Mouse (Mus musculus): ENCODE results near the gene Serpina5. TPM values are rescaled to one million over a fixed set of nuclear protein-coding genes. Genes with fewer than 3 reads are reported as not detected.
A peak's percentile ranks its signal among the peaks of the same experiment; 100 is the strongest.

Serpina5 gene
- polyA plus RNA-seq, 1 experiment: not detected

DNA sequence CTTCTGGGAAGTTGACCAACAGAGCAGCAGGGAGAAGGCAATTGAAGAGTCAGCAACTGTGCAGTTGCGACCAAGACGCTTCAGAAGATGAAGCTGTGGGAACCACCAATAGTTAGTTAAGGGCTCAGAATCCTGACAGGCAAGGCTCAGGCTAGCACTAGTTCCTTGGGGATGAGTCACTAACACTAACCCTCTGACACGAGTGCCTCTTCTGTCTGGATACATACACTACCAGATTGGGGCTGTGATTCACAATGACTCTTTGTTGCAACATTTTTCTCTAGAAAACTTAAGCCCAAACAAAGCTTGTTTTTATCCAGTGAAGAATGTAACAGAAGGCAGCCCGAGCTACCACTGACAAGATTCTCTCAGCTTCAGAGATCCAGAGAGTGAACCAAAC is 35.9 kb upstream of the Serpina5 start:
- no peaks in the 10 kb centered on the region for H3K27me3 ChIP-seq (replicated peaks; ENCODE audit: control insufficient read depth, insufficient read depth, low read length)
- no peak overlapping the region for H3K4me3 ChIP-seq (ENCODE audit: insufficient read depth, low read depth, low read length)
- H3K4me1 ChIP-seq (ENCODE audit: control insufficient read depth, insufficient read depth, low read length): no peaks in the 10 kb centered on the region
- WGBS: 75% methylated on average over 4 of the region's 4 CpGs
- H3K27ac ChIP-seq (ENCODE audit: insufficient read depth, low read depth, low read length): no peak overlapping the region
- no peak for DNase-seq
- no peak for TF ChIP-seq CTCF (conservative IDR thresholded peaks at IDR 0.05; ENCODE audit: insufficient read depth, insufficient read length, low read depth, low read length)
- TF ChIP-seq POLR2A (IDR thresholded peaks at IDR 0.05; ENCODE audit: low read depth, low read length): no peak
- no peaks in the 10 kb centered on the region for H3K36me3 ChIP-seq (ENCODE audit: control insufficient read depth, insufficient read depth, low read length)

DNA sequence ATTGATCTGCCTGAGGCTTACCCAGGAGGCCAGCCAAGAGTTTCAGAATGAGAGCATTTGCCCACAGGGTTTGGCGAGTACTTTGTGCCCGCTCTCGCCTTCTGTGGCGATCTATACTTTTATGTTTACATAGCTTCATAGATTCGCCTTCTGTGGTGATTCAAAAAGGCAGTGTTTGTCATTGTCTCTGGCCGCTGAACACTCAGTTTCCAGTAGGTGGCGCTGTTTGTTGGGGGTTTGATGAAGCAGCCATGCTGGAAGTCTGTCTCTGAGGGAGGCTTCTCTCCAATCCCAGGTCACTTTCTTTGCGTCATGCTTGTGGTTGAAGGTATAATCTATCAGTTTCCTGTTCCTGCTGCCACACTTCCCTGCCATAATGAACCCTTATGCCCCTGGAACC is 34.7 kb upstream of the Serpina5 start:
- Histone ChIP-seq H3K27me3 (replicated peaks; ENCODE audit: control insufficient read depth, insufficient read depth, low read length) (no peaks in the 10 kb centered on the region), H3K4me1 (ENCODE audit: control insufficient read depth, insufficient read depth, low read length) (no peaks in the 10 kb centered on the region), H3K4me3 (ENCODE audit: insufficient read depth, low read depth, low read length) (no peak overlapping the region), H3K27ac (ENCODE audit: insufficient read depth, low read depth, low read length) (no peak overlapping the region), H3K36me3 (ENCODE audit: control insufficient read depth, insufficient read depth, low read length) (no peaks in the 10 kb centered on the region)
- 32% methylated on average over 8 of the region's 8 CpGs for WGBS
- DNase-seq: peak; percentile 63
- peak; percentile 84 for TF ChIP-seq CTCF (conservative IDR thresholded peaks at IDR 0.05; ENCODE audit: insufficient read depth, insufficient read length, low read depth, low read length)
- TF ChIP-seq POLR2A (IDR thresholded peaks at IDR 0.05; ENCODE audit: low read depth, low read length): no peak

DNA sequence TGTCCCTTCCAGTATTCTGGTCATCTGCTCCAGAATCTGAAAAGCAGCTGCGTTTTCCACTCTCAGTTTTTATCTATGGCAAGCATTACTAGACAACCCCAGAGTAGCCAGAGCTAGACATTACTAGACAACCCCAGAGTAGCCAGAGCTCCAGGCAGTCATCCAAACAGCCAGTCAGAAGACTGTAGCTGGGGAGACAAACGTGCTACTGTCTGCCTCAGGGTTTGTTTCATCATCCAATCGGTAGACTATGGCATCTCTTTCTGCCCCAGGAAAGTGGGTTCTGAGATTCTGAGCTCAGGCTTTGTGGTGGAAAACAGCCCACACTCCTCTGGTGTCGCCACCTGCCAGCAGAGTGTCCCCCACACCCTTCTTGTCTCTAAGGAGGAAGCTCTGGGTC is 33.4 kb upstream of the Serpina5 start:
- peak overlapping the region; percentile 12; the same call in 1 of the 2 replicates for H3K4me3 ChIP-seq (ENCODE audit: insufficient read depth, low read depth, low read length)
- no peaks in the 10 kb centered on the region for H3K4me1 ChIP-seq (ENCODE audit: control insufficient read depth, insufficient read depth, low read length)
- no peaks in the 10 kb centered on the region for H3K27me3 ChIP-seq (replicated peaks; ENCODE audit: control insufficient read depth, insufficient read depth, low read length)
- peak; percentile 52 for DNase-seq
- no peak overlapping the region for H3K27ac ChIP-seq (ENCODE audit: insufficient read depth, low read depth, low read length)
- WGBS: 26% methylated on average over 4 of the region's 4 CpGs
- TF ChIP-seq CTCF (conservative IDR thresholded peaks at IDR 0.05; ENCODE audit: insufficient read depth, insufficient read length, low read depth, low read length) (no peak), POLR2A (IDR thresholded peaks at IDR 0.05; ENCODE audit: low read depth, low read length) (no peak)
- no peaks in the 10 kb centered on the region for H3K36me3 ChIP-seq (ENCODE audit: control insufficient read depth, insufficient read depth, low read length)

DNA sequence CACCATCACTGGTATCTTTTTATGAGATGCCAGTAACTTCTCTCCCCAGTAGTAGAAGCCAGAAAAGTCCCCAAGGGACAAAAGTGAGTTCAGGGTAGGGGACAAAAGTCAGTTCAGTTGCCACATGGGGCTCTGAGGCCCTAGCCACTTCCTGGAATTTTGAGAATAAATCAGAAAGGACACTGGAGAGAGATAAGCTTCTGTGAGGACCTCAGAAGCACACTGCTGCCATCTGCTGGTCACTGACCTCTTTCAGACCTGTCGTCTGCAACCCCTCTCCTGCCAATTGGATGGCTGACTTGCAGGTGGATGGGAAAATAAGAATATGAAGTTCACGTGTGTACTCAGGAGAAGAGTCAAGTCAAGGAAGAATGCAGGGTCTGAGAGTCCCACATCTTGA is 31.3 kb upstream of the Serpina5 start:
- H3K4me3 ChIP-seq (ENCODE audit: insufficient read depth, low read depth, low read length): no peak overlapping the region
- no peaks in the 10 kb centered on the region for H3K36me3 ChIP-seq (ENCODE audit: control insufficient read depth, insufficient read depth, low read length)
- DNase-seq: peak; percentile 75
- no peak overlapping the region for H3K27ac ChIP-seq (ENCODE audit: insufficient read depth, low read depth, low read length)
- WGBS: 3% methylated on average over 2 of the region's 2 CpGs
- H3K4me1 ChIP-seq (ENCODE audit: control insufficient read depth, insufficient read depth, low read length): no peaks in the 10 kb centered on the region
- H3K27me3 ChIP-seq (replicated peaks; ENCODE audit: control insufficient read depth, insufficient read depth, low read length): no peaks in the 10 kb centered on the region
- TF ChIP-seq POLR2A (IDR thresholded peaks at IDR 0.05; ENCODE audit: low read depth, low read length) (no peak), CTCF (conservative IDR thresholded peaks at IDR 0.05; ENCODE audit: insufficient read depth, insufficient read length, low read depth, low read length) (peak; percentile 89)

DNA sequence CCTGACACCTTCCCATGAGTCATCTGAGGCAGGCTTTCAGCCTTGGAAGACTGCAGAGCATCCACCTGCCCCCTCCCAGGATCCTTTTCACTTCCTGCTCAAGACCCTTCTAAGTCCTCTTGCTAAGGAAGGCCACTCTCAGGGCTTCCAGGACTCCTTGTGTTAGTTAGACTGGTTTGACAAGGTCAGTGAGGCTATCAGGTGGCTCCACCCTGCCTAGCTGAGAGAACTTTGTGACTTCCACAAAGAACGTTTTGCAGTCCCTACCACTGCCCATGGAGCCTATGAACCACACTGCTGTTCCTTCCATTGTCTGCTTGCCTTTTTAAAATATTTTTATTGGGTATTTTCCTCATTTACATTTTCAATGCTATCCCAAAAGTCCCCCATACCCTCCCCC is 29.2 kb upstream of the Serpina5 start:
- Histone ChIP-seq H3K27me3 (replicated peaks; ENCODE audit: control insufficient read depth, insufficient read depth, low read length) (no peaks in the 10 kb centered on the region), H3K4me3 (ENCODE audit: insufficient read depth, low read depth, low read length) (no peak overlapping the region), H3K27ac (ENCODE audit: insufficient read depth, low read depth, low read length) (no peak overlapping the region), H3K4me1 (ENCODE audit: control insufficient read depth, insufficient read depth, low read length) (no peaks in the 10 kb centered on the region), H3K36me3 (ENCODE audit: control insufficient read depth, insufficient read depth, low read length) (no peaks in the 10 kb centered on the region)
- TF ChIP-seq CTCF (conservative IDR thresholded peaks at IDR 0.05; ENCODE audit: insufficient read depth, insufficient read length, low read depth, low read length) (no peak), POLR2A (IDR thresholded peaks at IDR 0.05; ENCODE audit: low read depth, low read length) (no peak)
- 28% methylated on average over 1 of the region's 1 CpGs for WGBS
- DNase-seq: no peak

DNA sequence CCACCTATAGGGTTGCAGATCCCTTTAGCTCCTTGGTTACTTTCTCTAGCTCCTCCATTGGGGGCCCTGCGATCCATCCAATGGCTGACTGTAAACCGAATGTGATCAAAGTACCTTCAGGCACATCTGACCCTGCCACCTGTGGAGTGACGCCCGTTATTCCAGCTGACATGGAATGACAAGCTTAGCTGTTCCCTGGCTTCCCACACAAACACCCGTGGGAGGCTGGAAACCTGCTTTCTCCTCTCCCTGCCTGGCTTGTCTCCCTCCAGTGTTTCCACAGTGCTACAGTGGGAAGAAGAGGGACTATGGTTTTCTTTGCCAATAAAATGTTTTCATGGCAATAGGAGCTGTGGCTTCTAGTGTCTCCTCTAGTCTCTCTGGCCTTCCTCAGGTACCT is 28.6 kb upstream of the Serpina5 start:
- Histone ChIP-seq H3K27me3 (replicated peaks; ENCODE audit: control insufficient read depth, insufficient read depth, low read length) (no peaks in the 10 kb centered on the region), H3K4me1 (ENCODE audit: control insufficient read depth, insufficient read depth, low read length) (no peaks in the 10 kb centered on the region), H3K27ac (ENCODE audit: insufficient read depth, low read depth, low read length) (no peak overlapping the region), H3K4me3 (ENCODE audit: insufficient read depth, low read depth, low read length) (no peak overlapping the region), H3K36me3 (ENCODE audit: control insufficient read depth, insufficient read depth, low read length) (no peaks in the 10 kb centered on the region)
- TF ChIP-seq POLR2A (IDR thresholded peaks at IDR 0.05; ENCODE audit: low read depth, low read length) (no peak), CTCF (conservative IDR thresholded peaks at IDR 0.05; ENCODE audit: insufficient read depth, insufficient read length, low read depth, low read length) (no peak)
- 46% methylated on average over 5 of the region's 5 CpGs for WGBS
- no peak for DNase-seq

DNA sequence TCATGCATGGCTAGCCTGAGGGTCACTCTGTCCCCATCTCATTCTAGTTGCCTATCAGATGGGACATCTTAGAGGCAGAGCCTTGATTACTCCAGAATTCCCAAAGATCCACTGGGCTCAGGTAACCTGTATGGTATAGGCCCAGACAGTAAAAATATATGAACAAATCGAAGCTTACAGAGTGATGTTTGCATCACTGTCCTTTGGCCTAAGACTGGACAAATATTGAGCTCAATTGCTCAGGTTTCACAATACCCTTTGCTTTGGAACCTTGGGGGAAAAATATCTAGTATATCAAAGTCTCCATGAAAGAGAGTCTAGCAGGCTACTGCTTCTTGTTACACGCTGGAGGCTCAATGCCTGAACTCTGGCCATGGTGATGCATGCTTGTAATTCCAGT is 10.8 kb upstream of the Serpina5 start:
- DNase-seq: no peak
- Histone ChIP-seq H3K27ac (ENCODE audit: insufficient read depth, low read depth, low read length) (no peak overlapping the region), H3K4me3 (ENCODE audit: insufficient read depth, low read depth, low read length) (no peak overlapping the region), H3K36me3 (ENCODE audit: control insufficient read depth, insufficient read depth, low read length) (no peaks in the 10 kb centered on the region), H3K4me1 (ENCODE audit: control insufficient read depth, insufficient read depth, low read length) (no peaks in the 10 kb centered on the region), H3K27me3 (replicated peaks; ENCODE audit: control insufficient read depth, insufficient read depth, low read length) (no peaks in the 10 kb centered on the region)
- 76% methylated on average over 2 of the region's 2 CpGs for WGBS
- TF ChIP-seq CTCF (conservative IDR thresholded peaks at IDR 0.05; ENCODE audit: insufficient read depth, insufficient read length, low read depth, low read length) (no peak), POLR2A (IDR thresholded peaks at IDR 0.05; ENCODE audit: low read depth, low read length) (no peak)

DNA sequence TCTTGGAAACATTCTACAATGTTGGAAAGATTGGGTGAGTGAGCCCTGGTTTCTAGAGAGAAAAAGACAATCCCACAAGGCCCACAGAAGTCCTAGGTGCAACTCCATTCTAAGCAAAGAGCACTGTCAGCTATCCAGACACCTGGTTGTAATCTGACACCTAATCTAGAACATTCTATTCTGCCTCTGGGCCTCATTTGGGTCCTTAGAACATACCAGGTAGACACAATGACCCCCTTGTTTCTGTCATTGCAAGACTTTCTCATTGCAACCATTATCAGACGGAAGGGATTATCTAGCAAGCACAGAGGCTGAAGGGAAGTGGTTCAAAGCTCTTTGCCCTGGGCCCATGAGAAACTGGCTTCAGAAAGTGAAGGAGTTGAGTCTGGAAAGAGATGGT is 9.6 kb upstream of the Serpina5 start:
- Histone ChIP-seq H3K36me3 (ENCODE audit: control insufficient read depth, insufficient read depth, low read length) (no peaks in the 10 kb centered on the region), H3K4me3 (ENCODE audit: insufficient read depth, low read depth, low read length) (no peak overlapping the region), H3K4me1 (ENCODE audit: control insufficient read depth, insufficient read depth, low read length) (no peaks in the 10 kb centered on the region), H3K27ac (ENCODE audit: insufficient read depth, low read depth, low read length) (no peak overlapping the region), H3K27me3 (replicated peaks; ENCODE audit: control insufficient read depth, insufficient read depth, low read length) (no peaks in the 10 kb centered on the region)
- no peak for DNase-seq
- 88% methylated on average over 1 of the region's 1 CpGs for WGBS
- TF ChIP-seq CTCF (conservative IDR thresholded peaks at IDR 0.05; ENCODE audit: insufficient read depth, insufficient read length, low read depth, low read length): no peak
- TF ChIP-seq POLR2A (IDR thresholded peaks at IDR 0.05; ENCODE audit: low read depth, low read length): no peak

All from kidney, adult 2 months (tissue).